Mouse (Mus musculus) layer of hippocampus, adult 8-10 months (tissue): ENCODE results near the gene Nup153. TPM values are rescaled to one million over a fixed set of nuclear protein-coding genes. Genes with fewer than 3 reads are reported as not detected.
A peak's percentile ranks its signal among the peaks of the same experiment; 100 is the strongest.

ENCODE experiments used
- DNase-seq, 2 experiments: peaks; one replicate each; pipeline ENCODE4 v3.0.0; 2022; ENCODE audit warnings: low spot score in 2 of 2
- total RNA-seq, 4 experiments: library from RNA; stranded (reverse); gene quantifications; 2 replicates each; pipeline ENCODE4 v1.2.4; 2022

Nup153 gene
- 10 to 100 TPM; 47.5 to 57.8 (median 54.0) TPM for total RNA-seq

DNA sequence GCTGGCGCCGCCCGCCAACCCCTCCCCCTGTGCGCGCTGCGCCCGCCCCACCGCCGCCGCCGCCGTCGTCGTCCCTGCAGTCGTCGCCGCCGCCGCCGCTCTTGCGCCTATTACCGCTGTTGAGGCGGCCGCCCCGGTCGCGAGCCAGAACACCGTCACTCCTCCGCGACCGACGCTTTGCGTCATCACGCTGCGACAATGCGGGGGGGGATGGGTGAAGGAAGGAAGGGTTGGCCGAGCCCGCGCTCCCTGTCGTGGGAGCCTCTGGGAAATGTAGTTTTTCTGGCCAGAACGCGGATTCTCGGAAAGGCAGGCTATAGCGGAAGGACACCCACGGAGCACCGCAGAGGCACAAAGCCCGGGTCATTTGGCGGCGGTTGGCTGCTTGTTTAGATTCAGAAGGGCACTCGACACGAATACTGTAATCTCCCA, at the start of gene Nup153:
Gene Nup153 (minus strand): TSS at position 104 of the 432 bp plus-strand sequence.
- DNase-seq = peak; percentile 98 to 100

DNA sequence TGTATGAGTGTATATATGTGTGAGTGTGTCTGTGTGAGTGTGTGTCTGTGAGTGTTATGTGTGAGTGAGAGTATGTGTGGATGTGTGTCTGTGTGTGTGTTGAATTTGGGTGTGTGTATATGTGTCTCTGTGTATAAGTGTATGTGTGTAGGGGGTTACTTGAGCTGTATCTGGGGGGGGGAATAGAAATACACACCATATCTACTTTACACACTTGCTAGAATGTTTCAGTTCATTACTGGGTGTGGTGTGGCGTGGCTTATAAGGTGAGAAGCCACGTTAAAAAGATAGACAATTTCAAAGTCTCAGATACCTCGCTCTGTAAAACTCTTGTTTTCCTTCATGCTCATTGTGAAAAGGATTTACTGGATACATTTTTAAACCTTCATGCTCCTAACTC, 49.7 kb upstream of the Nup153 start:
- DNase-seq = no peak

DNA sequence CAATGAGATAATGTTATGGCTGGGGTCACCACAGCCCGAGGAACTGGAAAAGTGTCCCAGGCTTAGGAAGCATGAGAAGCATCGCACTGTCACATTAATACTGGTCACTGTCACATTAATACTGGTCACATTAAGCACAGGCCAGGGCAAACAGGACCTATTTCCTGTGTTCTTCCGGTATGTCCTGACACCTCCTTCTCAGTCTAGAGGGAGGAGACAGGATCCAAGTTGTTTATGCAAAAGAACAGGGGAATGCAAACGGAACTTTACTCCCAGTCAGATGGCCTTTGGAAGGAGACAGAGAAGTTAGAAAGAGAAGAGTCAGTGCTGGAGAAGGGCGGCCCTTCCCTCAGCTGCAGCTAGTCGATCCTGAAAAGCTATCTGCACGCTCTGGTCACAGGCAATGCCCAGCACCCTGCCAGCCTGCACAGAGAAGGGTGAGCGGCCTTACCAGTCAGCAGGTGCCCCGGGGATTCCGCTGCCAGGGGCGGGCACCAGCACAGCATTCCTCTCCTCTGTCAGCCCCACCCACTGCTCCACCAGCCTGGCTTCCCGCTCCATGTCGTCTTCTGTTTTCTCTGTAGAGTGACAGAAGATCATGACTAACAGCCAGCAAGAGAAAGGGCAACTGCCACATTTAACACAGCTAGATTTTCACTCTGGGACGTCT, 49.0 kb upstream of the Nup153 start:
- no peak for DNase-seq

DNA sequence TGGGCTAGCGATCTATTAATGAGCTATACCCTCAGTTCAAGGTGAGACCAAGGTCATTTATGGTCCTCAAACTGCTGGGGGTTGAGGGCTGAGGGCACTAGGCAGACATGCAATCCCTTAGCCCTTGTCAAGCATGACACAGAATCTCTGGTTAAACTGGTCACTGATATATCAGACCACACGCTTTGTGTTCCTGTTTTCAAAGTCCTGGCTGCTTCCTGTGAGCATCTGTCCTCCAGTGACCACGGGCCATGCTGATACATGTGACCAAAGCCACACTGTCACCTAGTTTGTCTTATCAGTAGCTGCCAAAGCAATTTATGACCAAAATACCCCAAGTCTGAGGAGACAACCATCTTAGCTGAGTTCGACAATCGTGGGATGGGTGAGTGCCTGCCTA, 47.3 kb upstream of the Nup153 start:
- DNase-seq = no peak

DNA sequence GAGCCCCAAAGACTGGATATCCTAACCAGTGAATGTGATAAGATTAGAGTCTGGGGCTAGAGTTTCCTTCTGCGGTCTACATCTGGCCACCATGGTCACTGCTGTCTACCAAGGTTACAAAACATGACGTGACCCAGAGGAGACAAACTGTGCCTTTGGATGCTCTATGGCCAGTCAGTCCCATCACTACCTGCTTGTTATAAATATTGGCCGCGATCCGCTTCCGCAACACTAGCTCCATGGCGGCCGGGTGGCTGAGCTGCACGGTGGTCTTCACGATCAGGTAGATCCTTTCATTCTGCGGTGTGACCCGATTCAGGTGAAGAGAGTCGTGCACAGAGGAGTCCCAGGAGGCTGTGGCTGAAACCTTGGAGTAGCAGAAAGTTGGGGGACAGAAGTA, 44.8 kb upstream of the Nup153 start:
- no peak for DNase-seq

DNA sequence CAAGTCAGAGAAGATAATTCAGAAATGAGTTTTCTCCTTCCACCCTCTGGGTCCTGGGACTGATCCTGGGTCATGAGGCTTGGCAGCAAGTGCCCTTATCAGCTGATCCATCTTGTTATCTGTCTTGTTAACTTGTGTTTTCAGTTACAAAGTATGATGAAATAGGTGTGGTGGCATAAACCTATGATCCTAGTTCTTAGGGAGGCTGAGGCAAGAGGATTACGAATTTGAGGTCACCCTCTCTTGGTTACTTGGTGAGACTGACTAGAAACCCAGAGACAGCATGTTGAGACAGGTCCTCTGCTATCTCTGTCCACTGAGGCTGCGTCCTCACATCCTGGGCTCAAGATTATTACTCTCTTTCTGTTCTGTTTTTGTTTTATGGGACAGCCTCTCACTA, 37.6 kb upstream of the Nup153 start:
- DNase-seq = no peak

DNA sequence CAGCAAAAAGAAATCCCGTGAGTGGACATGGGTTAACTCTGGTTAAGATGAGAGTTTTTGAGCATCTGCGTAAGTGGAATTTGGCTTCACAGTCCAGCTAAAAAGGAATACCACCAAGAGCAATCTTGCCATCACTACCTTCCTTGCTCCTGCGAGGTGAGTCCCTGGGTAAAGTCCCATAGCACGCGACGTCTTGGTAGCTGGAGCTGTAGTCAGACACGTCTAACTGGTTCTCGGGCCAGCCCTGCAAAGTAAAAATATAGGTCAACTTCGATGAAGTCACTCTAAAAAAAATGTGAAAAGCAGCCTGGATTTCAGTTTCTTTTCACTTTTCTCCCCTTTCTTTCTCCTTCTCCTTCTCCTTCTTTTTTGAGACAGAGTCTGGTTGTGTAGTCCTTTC, 35.5 kb upstream of the Nup153 start:
- no peak for DNase-seq

DNA sequence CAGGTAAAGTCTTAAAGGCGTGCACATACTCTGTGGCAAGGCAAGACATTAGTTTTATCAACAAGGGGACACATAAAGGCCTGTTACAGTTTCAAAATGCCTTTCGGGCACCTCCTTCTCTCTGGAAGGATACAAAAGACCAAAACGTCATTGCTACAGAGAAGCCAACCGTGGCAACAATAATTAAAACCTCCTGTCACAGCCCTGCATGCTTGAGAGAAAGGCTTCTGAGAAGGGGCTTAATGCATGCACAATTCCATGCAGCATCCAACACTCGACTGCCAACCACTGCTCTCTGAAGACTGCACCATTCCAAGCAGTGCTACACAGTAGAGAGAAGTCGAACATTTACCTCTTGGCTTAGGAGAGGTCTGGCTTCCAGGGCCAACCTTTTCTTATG, 33.2 kb upstream of the Nup153 start:
- no peak for DNase-seq

DNA sequence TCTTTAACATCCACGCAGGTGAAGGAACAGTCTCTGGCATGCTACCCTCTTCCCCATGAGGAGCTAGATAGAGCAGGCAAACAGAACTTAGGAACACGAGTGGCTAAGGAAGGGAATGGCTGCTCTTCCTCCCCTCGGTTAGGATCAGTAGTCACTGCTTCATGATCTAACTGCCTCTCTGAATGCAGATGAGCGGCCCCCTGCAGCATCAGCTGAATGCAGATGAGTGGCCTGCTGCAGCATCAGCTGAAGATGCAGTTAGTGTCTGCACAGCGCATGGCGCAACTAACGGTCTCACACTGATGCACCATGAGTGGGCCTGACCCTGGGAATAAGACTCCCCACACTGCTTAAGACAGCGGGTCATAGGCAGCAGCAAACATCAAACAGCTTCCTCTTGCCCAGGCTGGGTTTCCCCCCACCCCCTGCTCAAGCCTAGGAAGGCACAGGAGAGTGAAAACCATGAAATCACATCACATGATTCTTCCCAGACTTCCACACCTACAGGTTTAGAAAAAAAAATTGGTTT, 31.6 kb upstream of the Nup153 start:
- no peak for DNase-seq

DNA sequence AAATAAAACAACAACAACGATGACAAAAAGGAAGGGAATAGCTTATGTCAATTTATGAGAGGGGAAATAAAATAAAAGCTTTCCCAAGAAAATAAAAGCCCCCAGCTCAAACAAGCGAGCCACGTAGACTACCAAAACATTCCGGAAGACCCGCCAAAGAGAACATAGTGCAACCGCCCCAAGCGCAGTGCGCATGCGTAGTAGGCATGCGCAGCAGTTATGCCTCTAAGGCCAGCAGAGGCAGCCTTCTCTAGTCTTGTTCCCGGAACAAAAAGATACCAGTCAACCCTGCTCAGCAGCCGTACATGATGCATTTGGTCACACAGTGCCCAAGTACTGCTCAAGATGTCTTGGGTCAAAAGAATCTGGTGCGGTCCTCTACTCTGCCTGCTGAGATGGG, 30.9 kb upstream of the Nup153 start:
- no peak for DNase-seq

DNA sequence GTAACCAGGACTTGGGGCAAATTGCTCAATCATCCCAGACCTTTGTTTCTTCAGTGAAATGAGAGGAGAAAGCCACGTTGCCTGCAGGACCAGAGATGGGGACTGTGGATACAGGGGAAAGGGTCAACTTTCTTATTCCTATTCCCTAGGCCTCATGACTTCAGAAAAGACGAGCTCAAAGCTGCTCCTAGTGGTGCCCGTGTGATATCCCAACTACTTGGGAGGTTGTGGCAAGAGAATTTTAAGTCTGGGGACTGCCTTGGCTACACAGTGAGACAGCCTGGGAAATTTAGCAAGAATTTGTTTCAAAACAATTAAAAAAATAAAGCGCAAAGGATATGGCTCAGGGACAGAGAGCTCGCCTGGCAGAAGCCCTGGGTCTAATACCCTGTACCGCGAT, 30.2 kb upstream of the Nup153 start:
- no peak for DNase-seq

DNA sequence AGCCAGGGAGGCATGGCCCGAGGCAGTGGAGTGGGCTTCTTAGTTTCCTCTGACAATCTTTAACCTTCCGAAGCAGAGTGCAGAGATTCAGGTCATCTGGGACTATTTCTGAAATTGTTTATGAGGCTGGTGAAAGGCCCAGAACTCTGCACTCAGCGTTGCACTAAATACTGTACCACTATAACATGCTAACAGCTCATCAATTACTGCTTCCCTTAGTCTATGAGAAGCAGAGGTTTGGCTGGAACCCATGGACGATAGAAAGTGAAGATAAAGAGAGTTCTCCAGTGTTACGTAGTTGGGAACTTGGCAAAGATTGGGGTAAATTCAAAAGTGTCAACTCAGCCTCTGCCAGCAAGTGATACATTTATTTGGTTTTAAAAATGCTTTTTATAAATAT, 25.6 kb upstream of the Nup153 start:
- DNase-seq = no peak

DNA sequence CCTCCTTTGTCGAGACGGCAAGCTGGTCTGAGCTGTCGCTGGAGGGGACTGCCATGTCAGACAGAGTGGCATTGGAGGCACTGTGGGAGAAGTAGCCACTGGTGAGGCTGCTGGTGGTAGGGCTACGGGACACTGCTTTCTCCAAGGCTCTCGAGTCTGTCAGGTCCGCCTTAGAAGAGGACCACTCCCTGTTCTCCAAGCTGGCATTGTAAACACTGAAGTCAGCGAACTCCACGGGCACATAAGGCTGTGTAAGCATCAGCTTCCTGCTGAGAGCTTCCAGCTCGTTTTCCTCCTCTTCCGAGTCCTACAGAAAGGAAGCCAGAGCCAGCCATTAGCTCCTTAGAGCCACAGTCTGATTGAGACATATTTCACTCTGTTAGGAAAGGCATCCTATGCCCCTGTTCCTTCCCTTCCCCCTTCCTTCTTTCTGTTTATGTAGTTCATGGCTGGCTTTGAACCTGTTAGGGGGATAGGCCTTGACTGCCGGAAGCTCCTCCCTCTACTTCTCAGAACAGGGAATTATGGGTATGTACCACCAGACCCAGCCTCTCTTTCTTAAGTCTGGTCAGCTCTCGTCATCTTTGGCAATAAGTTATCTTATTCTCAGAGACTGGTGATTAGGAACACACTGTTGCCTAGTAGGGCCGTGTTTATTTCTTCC, 25.0 kb upstream of the Nup153 start:
- no peak for DNase-seq

DNA sequence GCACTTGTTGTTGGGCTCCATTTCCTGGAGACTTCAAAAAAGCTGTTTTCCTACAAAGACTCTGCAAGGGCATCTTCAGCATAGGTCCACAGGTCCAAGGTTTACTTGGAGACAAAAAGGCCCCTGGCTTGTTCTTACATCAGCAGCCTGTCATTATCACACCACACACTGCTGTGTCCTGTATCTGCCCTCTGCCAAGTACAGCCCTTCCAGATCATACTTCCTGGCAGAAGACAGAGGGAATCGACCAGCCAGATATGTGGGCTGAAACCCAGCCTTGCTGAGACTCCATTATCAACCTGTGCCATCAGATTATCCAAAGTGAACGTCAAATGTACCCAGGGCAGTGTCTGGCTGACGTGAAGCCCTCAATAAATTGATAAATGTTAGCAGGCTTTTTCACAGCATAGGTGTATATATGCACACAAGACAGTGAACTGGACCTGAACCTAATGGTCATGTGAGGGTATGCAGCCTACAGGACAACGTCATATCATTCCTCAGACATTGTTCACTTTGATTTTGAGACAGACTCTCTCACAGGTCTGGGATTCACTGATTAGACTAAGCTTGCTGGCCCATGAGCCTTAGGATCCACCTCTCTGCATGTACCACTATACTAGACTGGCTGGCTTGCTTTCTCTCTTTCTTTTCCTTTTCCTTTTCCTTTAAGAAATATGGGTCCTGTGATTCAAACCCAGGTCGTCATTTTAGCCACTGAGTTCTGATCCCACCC, 20.6 kb upstream of the Nup153 start:
- no peak for DNase-seq

DNA sequence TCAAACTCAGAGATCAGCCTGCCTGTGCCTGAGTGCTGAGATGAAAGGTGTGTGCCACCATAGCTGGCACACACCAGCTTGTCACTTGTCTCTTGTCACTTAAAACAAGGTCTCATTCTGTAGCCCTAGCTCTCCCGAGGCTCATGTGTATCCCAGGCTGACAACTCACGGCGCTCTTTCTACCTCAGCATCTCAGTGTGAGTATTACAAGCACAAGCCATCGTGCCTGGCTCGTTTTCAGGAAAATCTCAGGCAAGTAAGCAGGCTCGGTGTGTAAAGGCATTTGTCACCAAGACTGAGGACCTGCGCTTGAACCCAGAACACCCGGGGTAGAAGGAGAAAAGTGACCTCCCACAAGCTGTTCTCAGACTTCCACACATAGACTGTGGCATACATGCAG, 16.1 kb upstream of the Nup153 start:
- DNase-seq = no peak

DNA sequence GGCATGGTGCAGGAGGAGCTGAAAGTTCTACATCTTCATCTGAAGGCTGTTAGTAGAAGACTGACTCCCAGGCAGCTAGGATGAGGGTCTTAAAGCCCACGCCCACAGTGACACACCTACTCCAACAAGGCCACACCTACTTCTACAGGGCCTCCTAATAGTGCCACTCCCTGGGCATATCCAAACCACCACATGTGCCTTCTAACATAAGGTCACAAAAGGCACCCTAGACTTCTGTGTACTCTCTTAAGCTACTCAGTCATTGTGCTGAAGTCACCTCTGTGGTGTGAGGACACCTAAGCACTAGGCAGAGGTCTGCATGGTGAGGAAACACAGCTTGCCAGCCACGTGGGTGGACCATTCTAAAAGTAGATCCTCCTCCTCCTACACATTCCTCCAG, 14.6 kb upstream of the Nup153 start:
- DNase-seq = no peak

DNA sequence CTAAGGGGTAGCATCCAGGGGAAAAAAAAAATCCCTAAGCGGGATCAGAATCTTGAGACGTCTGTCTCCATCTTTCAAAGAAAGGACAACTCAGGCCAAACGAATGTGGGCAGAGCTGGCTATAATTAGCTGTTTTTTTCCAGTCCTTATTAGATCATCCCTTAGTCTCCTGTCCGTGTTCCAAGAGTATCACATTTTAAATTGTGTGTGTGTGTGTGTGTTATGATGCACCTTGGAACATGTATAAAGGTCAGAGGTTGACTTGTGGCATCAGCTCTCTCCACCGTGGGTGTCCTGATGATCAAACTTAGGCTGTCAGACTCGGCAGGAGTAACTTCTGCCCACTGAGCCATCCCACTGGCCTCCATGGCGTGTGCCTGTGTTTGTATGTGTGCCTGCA, 11.7 kb upstream of the Nup153 start:
- no peak for DNase-seq

DNA sequence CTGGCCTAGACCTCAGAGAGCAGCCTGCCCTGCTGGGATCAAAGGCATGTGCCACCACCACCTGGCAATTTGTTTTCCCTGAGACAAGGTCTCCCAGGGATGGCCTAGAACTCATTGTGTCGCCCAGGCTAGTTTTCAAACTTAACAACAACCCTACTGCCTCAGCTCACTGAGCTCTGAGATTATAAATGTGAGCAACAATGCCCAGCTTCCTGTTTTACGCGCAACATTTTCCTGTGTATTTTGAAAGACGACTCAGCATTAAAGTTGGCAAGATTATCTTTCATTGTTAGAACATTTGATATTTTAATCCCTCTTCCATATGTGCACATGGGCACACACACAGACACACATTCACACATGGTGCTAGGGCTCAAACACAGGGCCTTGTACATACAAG, 9.7 kb upstream of the Nup153 start:
- DNase-seq = no peak

DNA sequence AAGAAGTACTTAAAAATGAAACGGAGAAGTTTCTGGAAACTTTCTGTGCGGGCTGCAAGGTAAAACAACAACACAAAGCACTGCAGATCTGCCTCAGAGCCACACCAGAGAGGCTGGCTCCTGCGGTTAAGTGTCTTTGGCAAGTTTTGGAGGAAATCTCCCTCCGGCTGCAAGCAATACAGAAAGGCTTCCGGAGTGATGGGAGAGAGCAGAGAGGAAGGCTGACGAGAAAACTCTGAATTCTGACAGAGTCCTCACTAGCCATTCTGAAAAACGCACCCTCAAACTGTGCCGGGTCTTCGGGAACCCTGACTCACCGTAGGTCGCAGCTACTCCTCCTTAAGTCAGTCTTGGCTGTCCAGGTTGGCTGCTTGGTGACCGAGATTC, 8.7 kb upstream of the Nup153 start:
- DNase-seq = no peak

DNA sequence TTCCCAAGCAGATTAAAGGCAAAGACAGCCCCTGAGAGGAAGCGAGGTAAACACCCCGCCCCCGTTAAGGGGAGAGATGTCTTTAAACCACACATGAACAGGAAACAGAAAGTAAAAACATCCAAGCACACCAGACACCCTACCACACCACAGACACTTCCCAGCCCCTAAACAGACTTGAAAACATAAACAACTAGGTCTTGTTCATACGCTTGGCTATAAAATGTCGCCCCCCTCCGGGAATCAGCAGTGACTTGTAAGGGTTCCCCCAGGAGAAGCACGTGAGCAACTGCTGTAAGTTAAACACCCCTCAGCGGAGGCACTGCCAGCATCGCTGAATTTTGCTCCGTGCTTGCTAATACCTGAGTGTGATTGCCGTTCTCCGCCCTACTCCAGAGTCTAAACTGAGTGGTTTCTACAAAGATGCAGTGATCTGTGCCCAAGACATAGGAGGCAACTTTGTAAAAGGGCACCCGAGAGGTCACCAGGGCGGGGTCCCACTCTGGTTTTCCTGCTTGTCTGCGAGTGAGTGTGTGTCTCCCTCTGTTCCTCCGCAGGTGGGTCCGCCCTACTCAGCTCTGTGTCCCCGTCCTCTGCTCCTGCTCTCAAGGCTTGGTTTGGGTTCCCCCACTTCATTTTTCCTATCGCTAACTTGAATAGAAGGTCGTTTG, 8.2 kb upstream of the Nup153 start:
- no peak for DNase-seq

DNA sequence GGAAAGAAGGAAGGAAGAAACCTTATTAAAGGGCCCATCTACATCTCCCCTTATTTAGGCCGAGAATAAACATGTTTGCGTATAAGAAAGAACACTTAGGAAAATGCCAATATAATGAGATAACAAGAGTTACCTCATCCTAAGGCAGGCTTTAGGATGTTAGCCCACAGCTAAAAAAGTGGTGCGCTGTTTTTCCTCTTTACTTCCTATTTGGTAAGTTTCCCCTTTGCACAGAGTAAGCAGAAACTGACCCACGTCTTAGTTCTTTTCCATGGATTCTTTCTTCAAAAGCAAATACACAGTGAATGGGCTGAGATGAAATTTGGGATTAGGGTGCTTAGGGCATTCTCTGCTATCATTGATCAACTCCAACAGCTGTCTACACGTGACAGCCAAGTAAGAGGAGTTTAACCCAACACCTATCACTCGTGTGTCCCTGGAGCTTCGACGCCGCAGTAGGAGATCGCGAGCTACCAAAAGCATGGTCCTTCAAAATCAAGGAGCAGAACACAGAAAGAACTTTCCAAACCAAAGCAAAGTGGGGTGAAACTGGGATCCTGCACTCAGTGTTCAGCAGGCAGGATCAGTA, 7.6 kb upstream of the Nup153 start:
- no peak for DNase-seq

DNA sequence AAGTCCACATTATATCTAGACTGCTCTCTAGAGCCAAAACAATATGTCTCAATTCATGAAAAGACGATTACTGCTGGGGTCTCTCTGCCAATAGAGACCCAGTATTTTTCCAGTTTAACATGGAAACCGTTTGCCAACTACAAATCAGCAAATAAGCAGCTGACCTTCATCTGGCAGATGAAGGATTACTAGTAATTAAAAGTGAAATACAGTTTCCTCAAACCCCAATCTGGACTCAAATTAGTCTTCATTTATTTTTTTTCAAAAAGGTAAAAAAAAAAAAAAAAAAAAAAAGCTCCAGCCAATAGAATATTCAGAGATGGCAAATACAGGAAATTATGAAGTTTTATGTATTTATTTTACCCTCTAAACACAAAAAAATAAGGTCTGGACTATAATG, 2.3 kb upstream of the Nup153 start:
- no peak for DNase-seq
